24 mouse cellular contexts compared by ENCODE assay signal in the genomic region with DNA sequence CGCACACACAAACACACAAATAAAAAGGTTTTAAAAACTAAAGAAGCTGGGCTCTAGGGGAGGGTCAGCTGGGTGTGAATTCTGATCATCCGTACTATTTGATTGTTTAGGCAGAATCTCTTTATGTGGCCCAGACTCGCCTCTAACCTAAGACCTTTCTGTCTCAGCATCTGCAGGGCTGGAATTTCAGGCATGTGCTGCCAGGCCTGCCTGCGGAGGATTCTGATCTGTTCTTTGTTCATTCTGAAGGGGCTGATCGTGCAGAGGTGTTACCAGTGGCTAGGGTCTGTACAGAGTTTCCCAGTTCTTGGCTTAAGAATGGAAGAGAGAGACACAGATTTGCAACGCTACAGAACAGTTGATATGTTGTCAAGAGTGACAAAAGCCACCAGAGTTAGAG.
DNase-seq lines count a peak whose midpoint lies in the region; ATAC-seq lines count a peak whose summit lies in the region.
"Had no signal": no experiment of that assay in that cellular context is flagged by ENCODE, and none has a peak within 500 bp of the region (broad histone marks: within the 10 kb centered on the region; RNA-seq: fewer than 3 reads in every experiment).

No protein-coding gene starts in this region.

- WGBS in forebrain, embryonic 10.5 days, result 22% methylated on average over 6 of the region's 6 CpGs
- 31% methylated on average over 6 of the region's 6 CpGs for WGBS in forebrain, embryonic 16.5 days
- 15% methylated on average over 6 of the region's 6 CpGs for WGBS in midbrain, embryonic 10.5 days
- 25% methylated on average over 6 of the region's 6 CpGs for WGBS in midbrain, embryonic 16.5 days

- no peak overlapping the region for H3K4me2 ChIP-seq in forebrain, embryonic 16.5 days (ENCODE audit: low read length)
- H3K4me2 ChIP-seq in midbrain, embryonic 16.5 days (ENCODE audit: low read length), result no peak overlapping the region
- H3K4me2 ChIP-seq: embryonic facial prominence, embryonic 15.5 days; forebrain, embryonic 15.5 days; limb, embryonic 15.5 days; neural tube, embryonic 13.5 days had no signal

- peaks cover 40% of the 10 kb centered on the region for H3K4me1 ChIP-seq in forebrain, embryonic 10.5 days
- no peaks in the 10 kb centered on the region for H3K4me1 ChIP-seq in forebrain, embryonic 16.5 days (replicated peaks; ENCODE audit: control insufficient read depth, insufficient read depth, low read length)
- H3K4me1 ChIP-seq in midbrain, embryonic 10.5 days, result peaks cover 49% of the 10 kb centered on the region
- no peaks in the 10 kb centered on the region for H3K4me1 ChIP-seq in midbrain, embryonic 16.5 days (ENCODE audit: control insufficient read depth, insufficient read depth, low read length)

- H3K4me3 ChIP-seq in forebrain, embryonic 10.5 days, result no peak overlapping the region
- H3K4me3 ChIP-seq in forebrain, embryonic 16.5 days (replicated peaks; ENCODE audit: low read length), result no peak overlapping the region
- H3K4me3 ChIP-seq in midbrain, embryonic 10.5 days, result no peak overlapping the region
- H3K4me3 ChIP-seq in midbrain, embryonic 16.5 days (ENCODE audit: low read depth, low read length), result no peak overlapping the region
- H3K4me3 ChIP-seq: embryonic facial prominence, embryonic 15.5 days; forebrain, embryonic 15.5 days; limb, embryonic 15.5 days; neural tube, embryonic 13.5 days had no signal

- DNase-seq in forebrain, embryonic 10.5 days (ENCODE audit: extremely low spot score, low spot score), result peak; percentile 26
- peak; percentile 50 for DNase-seq in midbrain, embryonic 10.5 days (ENCODE audit: low spot score)
- peak; percentile 46 for DNase-seq in embryo, embryonic 9.5 days (ENCODE audit: extremely low spot score)
- peak; percentile 48 for DNase-seq in yolk sac, embryonic 10.5 days (ENCODE audit: low spot score)
- DNase-seq in layer of hippocampus, postnatal 36 days, result no peak
- DNase-seq in lung, postnatal 36 days, result no peak
- DNase-seq: adrenal gland, postnatal 10 days; cerebellum, adult 9-10 months; gastrocnemius, postnatal 25 days; kidney, adult 18-20 months; kidney, postnatal 4 days; midbrain, embryonic 14.5 days; retina, postnatal 1 day; right cerebral cortex, postnatal 25 days; spleen, adult 18-20 months had no signal

- no peak overlapping the region for H3K9ac ChIP-seq in forebrain, embryonic 16.5 days (replicated peaks; ENCODE audit: low read depth, low read length)
- no peak overlapping the region for H3K9ac ChIP-seq in midbrain, embryonic 16.5 days (ENCODE audit: low read depth, low read length)
- H3K9ac ChIP-seq: embryonic facial prominence, embryonic 15.5 days; forebrain, embryonic 15.5 days; limb, embryonic 15.5 days; liver, embryonic 14.5 days; neural tube, embryonic 13.5 days had no signal

- H3K36me3 ChIP-seq in forebrain, embryonic 10.5 days (replicated peaks), result no peaks in the 10 kb centered on the region
- no peaks in the 10 kb centered on the region for H3K36me3 ChIP-seq in forebrain, embryonic 16.5 days (ENCODE audit: control insufficient read depth, insufficient read depth)
- no peaks in the 10 kb centered on the region for H3K36me3 ChIP-seq in midbrain, embryonic 10.5 days
- no peaks in the 10 kb centered on the region for H3K36me3 ChIP-seq in midbrain, embryonic 16.5 days (ENCODE audit: control insufficient read depth, insufficient read depth, low read length)
- H3K36me3 ChIP-seq: embryonic facial prominence, embryonic 15.5 days; forebrain, embryonic 15.5 days; G1E; limb, embryonic 15.5 days; neural tube, embryonic 13.5 days had no signal

- peak overlapping the region; percentile 58; the same call in 1 of the 2 replicates for H3K27ac ChIP-seq in forebrain, embryonic 10.5 days
- no peak overlapping the region for H3K27ac ChIP-seq in forebrain, embryonic 16.5 days (ENCODE audit: low read length)
- peak overlapping the region; percentile 34 for H3K27ac ChIP-seq in midbrain, embryonic 10.5 days (replicated peaks)
- no peak overlapping the region for H3K27ac ChIP-seq in midbrain, embryonic 16.5 days (ENCODE audit: low read length)
- H3K27ac ChIP-seq: embryonic facial prominence, embryonic 15.5 days; forebrain, embryonic 15.5 days; limb, embryonic 15.5 days; liver, embryonic 14.5 days; neural tube, embryonic 13.5 days had no signal

- peaks cover 28% of the 10 kb centered on the region for H3K27me3 ChIP-seq in forebrain, embryonic 10.5 days (ENCODE audit: poor library complexity, severe bottlenecking)
- H3K27me3 ChIP-seq in forebrain, embryonic 16.5 days (replicated peaks; ENCODE audit: control insufficient read depth, insufficient read depth, low read length), result no peaks in the 10 kb centered on the region
- H3K27me3 ChIP-seq in midbrain, embryonic 10.5 days (ENCODE audit: low read depth, poor library complexity, severe bottlenecking), result peaks cover 62% of the 10 kb centered on the region
- H3K27me3 ChIP-seq in midbrain, embryonic 16.5 days (ENCODE audit: control insufficient read depth, insufficient read depth, low read depth, low read length), result no peaks in the 10 kb centered on the region
- H3K27me3 ChIP-seq: embryonic facial prominence, embryonic 15.5 days; forebrain, embryonic 15.5 days; limb, embryonic 15.5 days; neural tube, embryonic 13.5 days had no signal

- ATAC-seq in forebrain, embryonic 16.5 days, result no peak
- no peak for ATAC-seq in midbrain, embryonic 16.5 days
- ATAC-seq: forebrain, embryonic 15.5 days; Patski had no signal

- no peaks in the 10 kb centered on the region for H3K9me3 ChIP-seq in forebrain, embryonic 10.5 days
- no peaks in the 10 kb centered on the region for H3K9me3 ChIP-seq in forebrain, embryonic 16.5 days (ENCODE audit: control insufficient read depth, low read length)
- H3K9me3 ChIP-seq in midbrain, embryonic 10.5 days (replicated peaks), result no peaks in the 10 kb centered on the region
- no peaks in the 10 kb centered on the region for H3K9me3 ChIP-seq in midbrain, embryonic 16.5 days (replicated peaks; ENCODE audit: control insufficient read depth, low read length, poor library complexity, severe bottlenecking)
- H3K9me3 ChIP-seq: embryonic facial prominence, embryonic 15.5 days; forebrain, embryonic 15.5 days; G1E; limb, embryonic 15.5 days; neural tube, embryonic 13.5 days had no signal

Comparison
In these comparisons a context has a peak if more than half of its experiments do, and no peak if none do; other contexts are left out.
1. H3K27ac ChIP-seq: peak in forebrain, embryonic 10.5 days (single experiment) and midbrain, embryonic 10.5 days (single experiment); none in forebrain, embryonic 16.5 days (single experiment) and midbrain, embryonic 16.5 days (single experiment).
2. DNase-seq: peak in forebrain, embryonic 10.5 days (single experiment), midbrain, embryonic 10.5 days (single experiment), embryo, embryonic 9.5 days (single experiment) and yolk sac, embryonic 10.5 days (single experiment); none in layer of hippocampus, postnatal 36 days (0 of 2) and lung, postnatal 36 days (single experiment).